Mouse (Mus musculus): ENCODE measurements around the gene Snrnp70.
A peak's percentile ranks its signal among the peaks of the same experiment; 100 is the strongest.

The Snrnp70 gene

GRCm38 (mm10) chr7:45413864-45414739 lies 18.6 kb upstream of the Snrnp70 start:
- H3K4me3 ChIP-seq (replicated peaks; ENCODE audit: low read length): peak overlapping the region; percentile 81
- H3K27me3 ChIP-seq (ENCODE audit: insufficient read depth, low read length): peaks cover 79% of the 10 kb centered on the region
- no peaks in the 10 kb centered on the region for H3K9me3 ChIP-seq (ENCODE audit: low read length)
- H3K4me1 ChIP-seq (replicated peaks; ENCODE audit: low read depth, low read length): peaks cover 66% of the 10 kb centered on the region
- TF ChIP-seq CTCF (conservative IDR thresholded peaks at IDR 0.05; ENCODE audit: low read length) (no peak), NANOG (IDR thresholded peaks at IDR 0.05; ENCODE audit: borderline replicate concordance, low read length) (no peak)
- H3K36me3 ChIP-seq (ENCODE audit: insufficient read depth, low read length): no peaks in the 10 kb centered on the region

GRCm38 (mm10) chr7:45413113-45413863 lies 17.7 kb upstream of the Snrnp70 start, which contains the start of gene Ntf5:
Gene Ntf5, plus strand, starts transcription at chr7:45413695.
- peaks cover 65% of the 10 kb centered on the region for H3K4me1 ChIP-seq (replicated peaks; ENCODE audit: low read depth, low read length)
- no peaks in the 10 kb centered on the region for H3K36me3 ChIP-seq (ENCODE audit: insufficient read depth, low read length)
- no peaks in the 10 kb centered on the region for H3K9me3 ChIP-seq (ENCODE audit: low read length)
- no peak for TF ChIP-seq NANOG (IDR thresholded peaks at IDR 0.05; ENCODE audit: borderline replicate concordance, low read length)
- no peak for TF ChIP-seq POU5F1 (IDR thresholded peaks at IDR 0.05; ENCODE audit: borderline replicate concordance, low read length)
- TF ChIP-seq CTCF (conservative IDR thresholded peaks at IDR 0.05; ENCODE audit: low read length): no peak
- peaks cover 79% of the 10 kb centered on the region for H3K27me3 ChIP-seq (ENCODE audit: insufficient read depth, low read length)
- H3K4me3 ChIP-seq (replicated peaks; ENCODE audit: low read length): peak within 1 kb of the TSS; percentile 81

GRCm38 (mm10) chr7:45412421-45412820 lies 16.9 kb upstream of the Snrnp70 start:
- Histone ChIP-seq H3K9me3 (ENCODE audit: low read length) (no peaks in the 10 kb centered on the region), H3K27me3 (ENCODE audit: insufficient read depth, low read length) (peaks cover 85% of the 10 kb centered on the region), H3K4me1 (replicated peaks; ENCODE audit: low read depth, low read length) (peaks cover 65% of the 10 kb centered on the region), H3K36me3 (ENCODE audit: insufficient read depth, low read length) (no peaks in the 10 kb centered on the region), H3K4me3 (replicated peaks; ENCODE audit: low read length) (no peak overlapping the region)
- TF ChIP-seq CTCF (conservative IDR thresholded peaks at IDR 0.05; ENCODE audit: low read length): no peak
- no peak for TF ChIP-seq POU5F1 (IDR thresholded peaks at IDR 0.05; ENCODE audit: borderline replicate concordance, low read length)
- TF ChIP-seq NANOG (IDR thresholded peaks at IDR 0.05; ENCODE audit: borderline replicate concordance, low read length): no peak

GRCm38 (mm10) chr7:45409497-45410163 lies 14.1 kb upstream of the Snrnp70 start:
- Histone ChIP-seq H3K36me3 (ENCODE audit: insufficient read depth, low read length) (no peaks in the 10 kb centered on the region), H3K4me3 (replicated peaks; ENCODE audit: low read length) (no peak overlapping the region)
- TF ChIP-seq POU5F1 (IDR thresholded peaks at IDR 0.05; ENCODE audit: borderline replicate concordance, low read length) (no peak), NANOG (IDR thresholded peaks at IDR 0.05; ENCODE audit: borderline replicate concordance, low read length) (no peak), CTCF (conservative IDR thresholded peaks at IDR 0.05; ENCODE audit: low read length) (no peak)

GRCm38 (mm10) chr7:45408949-45409348 lies 13.4 kb upstream of the Snrnp70 start:
- no peak for TF ChIP-seq POU5F1 (IDR thresholded peaks at IDR 0.05; ENCODE audit: borderline replicate concordance, low read length)
- TF ChIP-seq CTCF (conservative IDR thresholded peaks at IDR 0.05; ENCODE audit: low read length): no peak
- TF ChIP-seq NANOG (IDR thresholded peaks at IDR 0.05; ENCODE audit: borderline replicate concordance, low read length): no peak

More at GRCm38 (mm10) chr7:45409497-45410163, 14.1 kb upstream of the Snrnp70 start:
- Histone ChIP-seq H3K4me1 (replicated peaks; ENCODE audit: low read depth, low read length) (peaks cover 59% of the 10 kb centered on the region), H3K9me3 (ENCODE audit: low read length) (no peaks in the 10 kb centered on the region), H3K27me3 (ENCODE audit: insufficient read depth, low read length) (peaks cover 84% of the 10 kb centered on the region)

GRCm38 (mm10) chr7:45408351-45408750 lies 12.8 kb upstream of the Snrnp70 start:
- H3K36me3 ChIP-seq (ENCODE audit: insufficient read depth, low read length): no peaks in the 10 kb centered on the region
- H3K4me1 ChIP-seq (replicated peaks; ENCODE audit: low read depth, low read length): peaks cover 51% of the 10 kb centered on the region
- H3K27me3 ChIP-seq (ENCODE audit: insufficient read depth, low read length): peaks cover 78% of the 10 kb centered on the region
- no peaks in the 10 kb centered on the region for H3K9me3 ChIP-seq (ENCODE audit: low read length)
- TF ChIP-seq CTCF (conservative IDR thresholded peaks at IDR 0.05; ENCODE audit: low read length) (no peak), NANOG (IDR thresholded peaks at IDR 0.05; ENCODE audit: borderline replicate concordance, low read length) (no peak), POU5F1 (IDR thresholded peaks at IDR 0.05; ENCODE audit: borderline replicate concordance, low read length) (no peak)
- H3K4me3 ChIP-seq (replicated peaks; ENCODE audit: low read length): no peak overlapping the region

More at GRCm38 (mm10) chr7:45408949-45409348, 13.4 kb upstream of the Snrnp70 start:
- Histone ChIP-seq H3K4me1 (replicated peaks; ENCODE audit: low read depth, low read length) (peaks cover 52% of the 10 kb centered on the region), H3K27me3 (ENCODE audit: insufficient read depth, low read length) (peaks cover 78% of the 10 kb centered on the region), H3K9me3 (ENCODE audit: low read length) (no peaks in the 10 kb centered on the region), H3K4me3 (replicated peaks; ENCODE audit: low read length) (no peak overlapping the region), H3K36me3 (ENCODE audit: insufficient read depth, low read length) (no peaks in the 10 kb centered on the region)

GRCm38 (mm10) chr7:45407836-45408235 lies 12.3 kb upstream of the Snrnp70 start:
- Histone ChIP-seq H3K9me3 (ENCODE audit: low read length) (no peaks in the 10 kb centered on the region), H3K4me1 (replicated peaks; ENCODE audit: low read depth, low read length) (peaks cover 47% of the 10 kb centered on the region), H3K36me3 (ENCODE audit: insufficient read depth, low read length) (no peaks in the 10 kb centered on the region), H3K4me3 (replicated peaks; ENCODE audit: low read length) (0 out of 2 replicates have a peak overlapping the region, but pooled peaks have one; percentile 79), H3K27me3 (ENCODE audit: insufficient read depth, low read length) (peaks cover 73% of the 10 kb centered on the region)
- TF ChIP-seq POU5F1 (IDR thresholded peaks at IDR 0.05; ENCODE audit: borderline replicate concordance, low read length) (no peak), NANOG (IDR thresholded peaks at IDR 0.05; ENCODE audit: borderline replicate concordance, low read length) (no peak), CTCF (conservative IDR thresholded peaks at IDR 0.05; ENCODE audit: low read length) (no peak)
